Mouse (Mus musculus) activated CD4-positive, CD25-positive, alpha-beta regulatory T cell, adult 9 weeks (primary cell): ENCODE data around the gene Fasn. TPM values are rescaled to one million over a fixed set of nuclear protein-coding genes. Genes with fewer than 3 reads are reported as not detected.

Experiments used
- polyA plus RNA-seq: library from polyadenylated mRNA; unstranded; fragments of 100-300 nt; shearing (Covaris generic); gene quantifications from one replicate; pipeline ENCODE4 v1.2.1, GENCODE M21; 2017

Gene Fasn
- polyA plus RNA-seq = 68.8 TPM

DNA sequence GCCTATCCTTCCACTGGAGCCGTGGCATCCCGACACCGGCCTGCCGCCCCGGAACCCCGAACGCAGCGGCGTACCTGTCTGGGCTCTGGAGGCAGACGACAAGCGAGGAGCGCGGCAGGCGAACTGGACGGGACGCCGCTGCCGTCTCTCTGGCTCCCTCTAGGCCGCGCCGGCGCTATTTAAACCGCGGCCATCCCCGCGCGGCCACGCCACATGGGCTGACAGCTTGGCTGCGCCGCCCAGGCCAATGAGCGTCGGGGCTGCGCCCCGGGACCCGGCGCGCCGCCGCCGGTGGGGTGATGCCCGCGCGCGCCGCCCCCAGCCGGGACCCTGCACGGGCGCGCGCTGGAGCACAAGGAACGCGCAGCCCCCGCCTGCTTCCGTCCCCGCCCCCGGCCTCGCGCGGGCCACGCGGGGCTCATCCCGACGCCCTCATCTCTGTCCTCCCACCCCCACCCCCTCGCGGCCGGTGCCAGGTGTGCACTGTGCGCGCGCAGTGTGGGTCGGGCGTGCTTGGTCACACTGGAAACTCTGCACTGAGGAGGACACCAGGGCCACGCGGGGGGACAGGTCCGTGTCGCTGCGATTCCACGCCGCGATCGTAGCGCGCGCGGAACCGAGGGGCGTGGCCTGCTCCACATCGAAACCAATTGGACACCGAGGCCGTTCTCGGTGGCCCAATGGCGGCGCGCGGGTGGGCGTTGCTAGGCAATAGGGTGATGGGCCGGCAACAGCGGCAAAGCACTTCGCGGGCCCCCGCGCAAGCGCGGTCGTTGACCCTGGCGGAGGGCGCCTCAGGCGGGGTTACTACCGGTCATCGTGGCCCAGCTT, at the start of gene Fasn:
Gene Fasn (minus strand): TSS at position 592 of the 831 bp plus-strand sequence.

GRCm38 (mm10) chr11:120795756-120796613, 28.4 kb downstream of the Fasn start, which contains the start of gene Dus1l:
Gene Dus1l, minus strand, starts transcription at chr11:120796403.

DNA sequence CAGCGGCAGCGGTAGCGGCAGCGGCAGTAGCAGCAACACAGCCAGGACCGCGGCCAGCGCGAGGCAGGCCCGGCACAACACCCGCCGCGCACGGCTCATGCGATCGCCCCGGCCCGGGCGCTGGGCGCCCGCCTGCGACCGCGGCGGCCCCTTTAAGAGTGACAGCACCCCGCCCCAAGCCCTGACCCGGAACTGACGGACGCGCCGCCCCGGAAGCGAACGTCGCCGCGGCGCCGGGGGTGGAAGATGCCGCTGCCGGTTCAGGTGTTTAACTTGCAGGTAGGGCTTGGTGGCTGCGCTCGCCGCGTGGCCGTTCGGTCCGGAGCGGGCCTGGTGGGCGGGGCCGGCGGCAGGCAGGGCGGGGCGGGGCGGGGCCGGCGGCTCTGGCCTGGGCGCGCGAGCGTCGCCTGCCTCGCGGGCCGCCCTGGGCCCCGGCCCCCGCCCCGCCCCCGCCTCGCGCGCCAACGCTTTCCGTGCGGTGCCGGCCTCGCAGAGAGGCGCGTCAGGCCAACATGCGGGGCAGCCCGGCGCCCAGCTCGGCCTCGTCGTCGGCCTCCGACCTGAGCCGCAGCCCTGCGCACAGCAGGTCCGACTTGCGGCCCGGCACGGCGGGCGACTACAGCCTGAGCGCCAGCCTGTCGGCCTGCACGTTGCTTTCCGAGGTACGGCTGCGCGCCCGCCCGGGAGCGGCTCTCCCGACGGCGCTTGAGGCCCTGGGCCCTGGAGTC, 40.1 kb downstream of the Fasn start, which contains the start of the genes Rfng and Gps1:
Gene Rfng (minus strand): TSS at position 144 of the 728 bp plus-strand sequence.
Gene Gps1 (plus strand): TSS at position 209 of the 728 bp plus-strand sequence.

DNA sequence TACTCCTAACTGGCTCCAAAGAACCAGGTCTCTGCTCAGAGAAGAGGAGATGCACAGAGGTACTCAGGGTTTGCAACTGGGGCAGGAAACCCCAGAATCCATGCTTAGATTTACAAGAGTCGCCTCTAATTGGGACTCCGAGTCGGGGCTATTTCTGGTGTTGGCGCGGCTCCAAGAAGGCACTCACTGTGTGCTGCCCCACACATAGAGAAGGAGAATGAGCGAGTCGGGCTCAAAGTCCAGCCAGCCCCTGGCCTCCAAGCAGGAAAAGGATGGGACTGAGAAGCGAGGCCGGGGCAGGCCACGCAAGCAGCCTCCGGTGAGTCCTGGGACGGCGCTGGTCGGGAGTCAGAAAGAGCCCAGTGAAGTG, 61.7 kb downstream of the Fasn start, which contains the start of gene Hmga1b:
Gene Hmga1b (plus strand): TSS at position 123 of the 370 bp plus-strand sequence.

Other genes starting within 250 kb of the Fasn start
- 868 TPM for gene Arhgdia, start 242.9 kb downstream of the Fasn start, polyA plus RNA-seq
- gene Alyref, start 226.2 kb downstream of the Fasn start, polyA plus RNA-seq = 6.0 TPM
- gene Anapc11, start 226.1 kb downstream of the Fasn start, polyA plus RNA-seq = 135 TPM
- 0.55 TPM for gene Npb, start 216.1 kb downstream of the Fasn start, polyA plus RNA-seq
- 156 TPM for gene Pcyt2, start 206.6 kb downstream of the Fasn start, polyA plus RNA-seq
- 199 TPM for gene Sirt7, start 199.3 kb downstream of the Fasn start, polyA plus RNA-seq
- 11.0 TPM for gene Mafg, start 190.9 kb downstream of the Fasn start, polyA plus RNA-seq
- 0.64 TPM for gene Pycr1, start 180.8 kb downstream of the Fasn start, polyA plus RNA-seq
- not detected for gene Myadml2, start 176.4 kb downstream of the Fasn start, polyA plus RNA-seq
- not detected for gene Notum, start 163.4 kb downstream of the Fasn start, polyA plus RNA-seq
- gene Aspscr1, start 151.6 kb downstream of the Fasn start, polyA plus RNA-seq = 132 TPM
- 117 TPM for gene Cenpx, start 110.8 kb downstream of the Fasn start, polyA plus RNA-seq
- gene Lrrc45, start 110.6 kb downstream of the Fasn start, polyA plus RNA-seq = 70.9 TPM
- gene Rac3, start 103.1 kb downstream of the Fasn start, polyA plus RNA-seq = not detected
- gene Dcxr, start 97.3 kb downstream of the Fasn start, polyA plus RNA-seq = 19.4 TPM
- not detected for gene Cbr2, start 92.4 kb downstream of the Fasn start, polyA plus RNA-seq
- 1.3 TPM for gene Hmga1b, start 61.8 kb downstream of the Fasn start, polyA plus RNA-seq
- 2.7 TPM for gene Rfng, start 40.3 kb downstream of the Fasn start, polyA plus RNA-seq
- gene Gps1, start 40.3 kb downstream of the Fasn start, polyA plus RNA-seq = 152 TPM
- 70.6 TPM for gene Dus1l, start 28.1 kb downstream of the Fasn start, polyA plus RNA-seq
- 0.50 TPM for gene Ccdc57, start 108.3 kb upstream of the Fasn start, polyA plus RNA-seq
- gene Slc16a3, start 123.9 kb upstream of the Fasn start, polyA plus RNA-seq = 24.1 TPM
- gene Csnk1d, start 166.8 kb upstream of the Fasn start, polyA plus RNA-seq = 127 TPM
- gene Cd7, start 214.9 kb upstream of the Fasn start, polyA plus RNA-seq = 68.3 TPM
- gene Sectm1b, start 239.0 kb upstream of the Fasn start, polyA plus RNA-seq = not detected